Mouse (Mus musculus): ENCODE data around the gene Chdh. TPM values are rescaled to one million over a fixed set of nuclear protein-coding genes. Genes with fewer than 3 reads are reported as not detected.
A peak's percentile ranks its signal among the peaks of the same experiment; 100 is the strongest.

The Chdh gene
- total RNA-seq, 2 experiments from 2014 or later = 0.18 to 1.3 TPM

DNA sequence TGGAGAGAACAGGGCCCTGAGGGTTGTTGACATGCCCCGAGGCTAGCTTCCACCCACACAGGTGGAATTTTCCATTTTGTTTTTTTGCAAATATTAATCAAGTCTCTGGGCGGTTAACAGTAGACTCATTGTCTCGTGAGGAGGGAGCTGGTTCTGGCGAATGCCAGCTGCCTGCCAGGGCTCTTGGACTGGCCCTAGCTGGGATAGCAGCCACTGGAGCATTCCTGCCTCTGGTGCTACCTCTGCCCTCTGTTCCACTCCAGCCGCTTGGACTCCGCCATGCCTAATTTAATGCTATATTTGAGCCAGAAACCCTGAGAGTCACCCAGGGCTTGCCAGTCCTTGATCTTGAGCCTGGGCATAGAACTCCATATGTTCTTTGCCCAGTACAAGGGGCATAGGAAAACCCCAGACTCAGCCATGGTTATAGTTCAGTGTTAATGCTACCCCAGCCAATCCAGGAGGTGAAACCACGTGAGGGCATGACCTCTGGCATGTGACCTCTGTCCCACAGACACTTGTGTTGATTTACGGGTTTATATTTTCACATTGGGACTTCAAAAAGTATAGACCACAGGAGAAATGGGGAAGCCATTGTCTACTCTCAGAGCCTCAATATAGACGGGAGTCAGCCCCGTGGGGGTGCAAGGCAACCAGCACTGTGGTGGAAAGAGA is 3.2 kb downstream of the Chdh start:
- DNase-seq = peak; percentile 13

DNA sequence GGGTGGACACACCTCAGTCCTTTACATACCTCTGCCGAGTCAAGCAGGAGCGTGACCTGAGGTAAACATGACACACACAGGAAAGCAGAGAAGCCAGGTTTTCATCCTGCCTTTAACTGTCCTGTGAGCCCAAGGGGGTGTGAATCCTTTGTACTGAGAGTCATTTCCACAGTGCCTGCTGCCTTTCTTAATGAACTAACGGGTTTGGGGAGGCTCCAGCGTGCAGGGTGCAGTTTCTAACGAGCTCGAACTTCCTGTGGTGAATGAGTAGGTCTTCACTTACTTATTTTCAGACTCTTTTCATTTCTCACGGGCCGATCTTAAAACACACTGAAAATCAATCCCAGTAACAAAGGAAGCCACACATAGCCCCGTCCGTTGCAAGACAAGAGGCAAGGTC is 5.7 kb downstream of the Chdh start:
- no peak for DNase-seq

DNA sequence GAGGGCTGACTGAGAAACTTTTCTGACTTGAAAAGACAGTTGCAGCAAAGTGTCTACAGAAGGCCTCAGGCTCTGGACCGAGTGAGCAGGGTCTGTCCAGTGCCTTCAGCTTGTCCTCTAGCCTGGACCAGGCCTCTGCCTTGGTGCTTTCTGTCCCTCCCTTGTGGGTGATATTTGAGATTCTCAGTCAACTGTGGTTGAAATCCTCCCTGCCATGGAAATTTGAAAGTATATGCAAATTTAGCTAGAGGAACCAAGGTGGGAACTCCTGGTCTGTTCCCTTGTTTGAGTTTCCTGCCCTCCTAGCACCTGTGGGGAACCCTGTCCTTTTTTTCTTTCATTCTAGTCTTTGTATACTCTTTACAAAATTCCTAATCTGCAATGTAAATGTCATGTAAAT is 6.2 kb downstream of the Chdh start:
- DNase-seq = no peak

DNA sequence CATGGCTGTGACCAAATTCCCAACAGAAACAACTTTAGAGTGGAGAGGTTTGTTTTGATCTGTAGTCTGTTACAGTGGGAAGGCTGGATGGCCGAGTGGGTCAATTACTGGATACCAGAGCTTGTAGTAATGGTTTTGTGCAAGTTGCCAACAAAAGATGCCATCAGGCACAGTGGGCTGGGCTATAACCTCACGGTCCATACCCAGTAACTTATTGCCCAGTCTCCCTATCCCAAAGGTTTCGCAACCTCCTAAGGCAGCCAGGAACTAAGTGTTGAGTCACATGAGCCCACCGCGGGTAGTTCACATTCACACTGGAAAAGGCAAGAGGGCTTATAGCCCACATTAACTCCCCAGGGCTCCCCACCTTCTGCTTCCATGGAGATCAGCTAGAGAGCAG is 7.8 kb downstream of the Chdh start:
- DNase-seq = no peak

DNA sequence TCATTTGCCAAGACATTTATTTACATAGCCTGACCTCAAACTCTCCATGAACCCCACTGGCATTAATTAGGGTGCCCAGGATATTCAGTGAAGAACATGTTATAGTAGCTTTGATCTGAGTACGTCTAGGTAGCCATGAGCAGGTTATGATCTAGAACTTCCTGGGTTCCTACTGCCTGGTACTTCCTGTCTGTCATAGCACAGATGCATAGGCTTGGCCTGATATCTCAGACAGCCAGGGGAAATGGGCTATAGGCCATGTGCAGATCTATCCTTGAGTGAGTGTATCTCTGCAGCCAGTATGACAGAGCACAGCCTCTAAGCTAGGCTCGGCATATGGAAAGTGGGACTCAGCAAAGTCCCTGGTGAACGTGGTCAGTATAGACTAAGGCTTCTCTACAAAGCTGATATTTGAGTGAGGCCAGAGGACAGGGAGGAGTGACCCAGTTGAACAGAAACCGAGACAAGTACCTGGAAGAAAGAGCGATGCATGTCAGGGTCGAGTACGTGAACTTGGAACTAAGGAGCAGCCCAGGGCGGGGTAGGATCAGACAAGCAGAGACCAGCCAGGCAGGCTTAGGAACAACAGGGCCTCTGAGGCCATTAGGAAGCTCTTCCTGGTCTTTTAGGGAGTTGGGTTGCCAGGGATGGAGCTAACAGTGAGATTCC is 9.1 kb downstream of the Chdh start:
- DNase-seq = no peak

DNA sequence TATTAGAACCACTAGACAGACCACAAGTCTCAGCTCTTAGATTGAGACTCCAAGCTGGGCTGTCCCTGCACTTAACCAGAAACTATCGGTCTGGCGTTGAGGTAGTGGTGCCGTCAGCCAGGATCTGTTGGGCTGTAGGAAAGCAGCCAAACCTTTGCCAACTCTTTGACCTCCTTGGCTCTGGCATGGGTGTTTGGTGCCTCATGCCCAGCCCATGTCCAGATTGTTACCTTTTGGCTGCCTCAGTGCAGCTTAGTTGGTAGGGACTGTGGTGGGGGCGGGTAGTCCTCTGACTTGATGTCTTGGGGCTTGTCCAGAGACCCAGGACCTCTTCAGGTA is 9.6 kb downstream of the Chdh start:
- peak; percentile 19 for DNase-seq

DNA sequence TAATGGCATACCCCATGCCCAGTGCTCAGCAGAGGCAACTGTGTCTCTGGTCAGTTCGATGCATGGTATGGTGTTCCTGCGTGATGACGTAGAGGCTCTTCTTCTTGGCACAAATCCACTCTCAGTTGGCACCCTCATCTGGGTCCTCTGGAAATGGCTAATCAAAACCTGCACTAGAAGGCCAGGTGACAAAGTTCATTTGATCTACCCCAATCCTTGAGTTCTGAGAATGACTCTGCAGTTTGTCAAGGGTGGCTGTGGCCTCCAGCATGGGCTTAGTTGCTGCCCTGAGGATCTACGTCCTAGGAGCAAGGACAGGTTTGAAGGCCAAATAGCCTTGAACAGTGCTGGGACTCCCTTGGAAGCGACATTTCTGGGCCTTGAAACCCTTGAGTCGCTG is 10.0 kb downstream of the Chdh start:
- DNase-seq = no peak

DNA sequence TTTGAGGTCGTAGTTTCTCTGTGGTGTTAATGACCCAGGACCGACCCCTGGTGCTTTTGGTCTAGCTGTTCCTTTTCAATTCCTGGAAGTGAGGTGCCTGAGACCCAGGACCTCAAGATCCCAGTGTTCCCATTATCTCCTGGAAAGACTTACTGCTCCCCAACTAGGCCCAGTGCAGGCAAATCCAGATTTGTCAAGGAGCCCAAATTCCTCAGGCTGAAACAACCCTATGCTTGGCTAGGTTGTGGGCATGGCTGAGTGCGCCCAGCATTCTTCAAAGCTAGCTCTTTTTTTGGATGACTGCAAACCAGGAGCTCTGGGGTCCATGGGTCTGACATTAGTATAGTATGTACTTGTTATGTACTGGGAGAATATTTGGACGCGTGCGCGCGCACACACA is 10.6 kb downstream of the Chdh start:
- DNase-seq = no peak

DNA sequence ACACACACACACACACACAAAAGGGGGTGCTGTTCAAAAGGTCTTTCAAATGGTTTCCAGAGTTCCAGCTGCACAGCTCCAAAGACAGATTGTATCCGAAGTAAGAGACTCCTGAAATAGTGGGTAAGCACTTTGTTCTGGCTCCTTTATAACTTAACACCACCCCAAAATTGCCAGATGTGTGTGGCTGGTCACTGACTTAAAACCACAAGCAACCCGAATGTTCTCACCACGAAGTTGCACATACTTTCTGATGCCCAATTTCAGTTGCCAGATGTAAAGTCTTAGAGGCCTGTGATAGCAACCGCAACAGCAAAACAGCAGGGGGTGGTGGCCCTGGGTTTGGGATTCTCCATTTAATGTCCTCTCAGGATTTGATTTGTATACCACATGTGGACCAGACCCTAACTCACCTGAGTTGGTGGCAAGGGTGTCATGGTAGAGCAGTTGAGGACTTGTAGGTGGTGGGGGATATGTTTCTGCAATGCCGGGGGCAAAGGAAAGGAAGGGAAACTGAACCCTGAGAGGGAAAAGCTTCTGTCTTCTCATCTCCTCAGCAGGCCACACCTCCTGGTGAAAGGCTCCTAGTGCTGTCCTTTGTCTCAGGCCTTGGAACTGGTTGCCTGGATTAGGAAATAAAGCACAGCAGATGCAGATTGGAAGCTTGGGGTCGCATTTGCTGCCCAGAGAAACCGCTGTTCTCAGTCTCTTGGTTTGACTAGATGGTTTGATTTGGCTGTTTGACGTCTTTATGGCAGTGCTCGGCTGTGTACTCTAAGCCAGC is 11.2 kb downstream of the Chdh start:
- DNase-seq = no peak

DNA sequence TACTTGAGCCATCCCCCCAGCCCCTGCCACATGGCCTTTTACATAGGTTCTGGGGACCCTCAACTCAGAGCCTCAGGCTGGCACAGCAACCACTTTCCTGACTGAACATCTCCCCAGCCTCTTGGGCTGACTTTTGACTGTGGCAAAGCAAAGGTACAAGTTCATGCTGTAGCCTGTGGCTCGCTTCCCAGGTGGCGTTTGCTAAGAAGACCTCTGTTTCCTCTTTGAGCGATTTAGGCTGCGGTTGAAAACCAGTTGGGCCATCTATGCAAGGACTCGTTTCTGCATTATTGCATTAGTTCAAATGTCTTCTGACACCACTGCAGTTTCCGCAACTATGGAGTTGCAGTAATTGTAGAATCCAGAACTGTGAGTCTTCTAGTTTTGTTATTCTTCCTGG is 13.6 kb downstream of the Chdh start:
- no peak for DNase-seq

DNA sequence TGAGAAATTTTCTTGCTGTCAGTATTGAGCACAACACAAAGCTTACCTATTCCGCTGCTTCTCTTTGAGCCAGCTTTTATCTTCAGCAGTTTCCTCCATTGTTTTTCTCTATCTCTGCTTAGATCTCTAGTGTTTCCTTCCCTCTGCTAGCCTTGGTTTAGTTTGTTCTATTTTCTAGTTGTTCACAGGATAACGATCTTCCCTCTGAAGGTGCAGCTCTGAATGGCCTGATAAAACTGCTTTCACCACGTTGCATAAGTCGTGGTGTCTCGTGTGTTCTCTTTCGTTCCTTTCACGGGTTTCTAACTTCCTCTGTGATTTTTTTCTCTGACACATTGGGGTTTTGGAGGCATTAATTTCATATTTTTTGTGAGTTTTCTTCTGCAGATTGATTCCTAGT is 15.6 kb downstream of the Chdh start:
- DNase-seq = no peak

DNA sequence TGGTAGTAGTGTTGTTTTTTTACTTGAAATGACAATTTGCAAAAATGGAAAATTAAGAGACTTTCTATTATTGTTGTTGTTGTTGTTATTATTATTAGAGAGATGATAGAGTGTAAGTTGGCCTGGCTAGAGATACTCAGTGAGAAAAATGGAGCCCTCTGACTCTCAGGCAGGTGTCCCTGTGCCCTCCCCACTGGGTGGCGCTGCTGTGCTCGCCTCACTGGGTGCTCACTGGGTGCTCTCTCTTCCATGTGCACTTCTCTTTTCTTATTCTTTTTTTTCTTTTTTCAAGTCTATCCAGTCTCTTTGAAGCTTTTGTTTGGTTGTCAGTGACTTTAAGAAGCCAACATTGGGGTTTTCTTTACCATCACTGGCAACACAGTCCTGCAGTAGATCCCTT is 18.6 kb downstream of the Chdh start:
- no peak for DNase-seq

DNA sequence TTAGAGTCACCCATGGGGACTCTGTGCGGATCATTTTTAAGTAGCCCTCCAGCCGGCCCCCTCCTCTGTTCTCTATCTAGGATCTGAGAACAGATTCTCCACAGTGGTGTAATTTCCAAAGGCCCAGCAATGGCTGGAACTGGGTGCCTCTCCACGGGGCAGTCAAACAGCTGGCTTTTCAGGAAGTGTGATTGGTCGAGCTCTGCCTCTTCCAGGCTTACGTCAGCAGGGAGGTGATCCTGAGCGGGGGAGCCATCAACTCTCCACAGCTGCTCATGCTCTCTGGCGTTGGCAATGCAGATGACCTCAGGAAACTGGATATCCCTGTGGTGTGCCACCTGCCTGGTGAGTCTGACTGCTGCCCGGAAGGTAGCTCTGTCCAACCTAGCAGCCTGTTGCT is 24.6 kb downstream of the Chdh start:
- DNase-seq = no peak

DNA sequence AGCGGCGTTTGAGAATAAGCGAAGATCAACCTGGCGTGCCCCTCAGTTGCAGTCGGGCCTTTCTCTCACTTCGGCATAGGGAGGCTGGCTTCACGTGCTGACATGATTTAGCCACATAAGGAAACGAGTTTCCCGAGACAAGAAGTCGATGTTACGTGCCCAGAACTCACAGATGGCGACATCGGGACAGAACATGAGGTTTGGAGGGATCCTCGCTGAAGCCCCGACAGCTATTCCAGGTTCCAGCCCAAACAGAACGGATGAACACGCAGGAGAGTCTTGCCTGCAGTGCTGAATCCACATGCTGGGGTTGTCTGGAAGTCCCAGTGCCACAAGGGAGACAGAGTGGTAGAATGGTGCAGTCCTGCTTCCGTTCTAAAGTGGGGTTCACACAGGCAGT is 29.6 kb downstream of the Chdh start:
- DNase-seq = no peak

DNA sequence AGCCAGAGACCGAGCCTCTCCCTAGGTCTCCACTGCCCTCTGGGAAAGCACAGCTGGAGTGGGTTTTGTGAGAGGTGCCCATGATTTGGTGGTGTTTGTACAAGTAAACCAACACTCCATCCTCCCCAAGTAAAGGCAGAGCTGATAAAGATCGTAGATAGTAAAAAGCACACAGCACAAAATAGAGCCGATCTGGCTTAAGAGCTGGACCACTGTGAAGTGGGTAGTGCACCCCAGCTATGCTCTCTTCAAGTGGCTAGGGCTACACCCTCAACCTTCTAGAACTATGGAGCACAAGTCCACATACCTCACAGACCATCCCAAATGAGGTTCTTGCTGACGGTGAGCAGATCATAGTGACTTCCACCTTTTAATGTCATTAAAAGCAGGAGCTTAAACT is 30.6 kb downstream of the Chdh start:
- DNase-seq = no peak

DNA sequence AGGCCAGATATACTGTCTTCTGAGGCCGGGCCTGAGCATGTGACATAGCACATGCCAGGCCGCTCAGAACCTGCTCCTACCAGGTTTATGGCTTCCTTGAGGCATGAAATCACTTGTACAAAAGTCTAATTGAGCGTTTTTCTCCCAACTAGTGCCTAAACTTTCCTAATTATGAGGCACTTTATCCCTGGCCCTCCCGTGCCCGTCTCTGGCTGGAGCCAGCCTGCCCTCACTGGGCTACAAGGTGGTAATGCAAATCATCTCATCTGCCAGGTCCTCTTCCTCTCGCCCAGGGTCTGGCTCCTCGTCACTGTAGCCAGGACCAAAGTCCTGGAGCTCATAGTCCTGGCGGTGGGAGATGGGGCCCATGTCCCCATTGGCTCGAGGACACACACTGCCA is 33.0 kb downstream of the Chdh start:
- DNase-seq = no peak

DNA sequence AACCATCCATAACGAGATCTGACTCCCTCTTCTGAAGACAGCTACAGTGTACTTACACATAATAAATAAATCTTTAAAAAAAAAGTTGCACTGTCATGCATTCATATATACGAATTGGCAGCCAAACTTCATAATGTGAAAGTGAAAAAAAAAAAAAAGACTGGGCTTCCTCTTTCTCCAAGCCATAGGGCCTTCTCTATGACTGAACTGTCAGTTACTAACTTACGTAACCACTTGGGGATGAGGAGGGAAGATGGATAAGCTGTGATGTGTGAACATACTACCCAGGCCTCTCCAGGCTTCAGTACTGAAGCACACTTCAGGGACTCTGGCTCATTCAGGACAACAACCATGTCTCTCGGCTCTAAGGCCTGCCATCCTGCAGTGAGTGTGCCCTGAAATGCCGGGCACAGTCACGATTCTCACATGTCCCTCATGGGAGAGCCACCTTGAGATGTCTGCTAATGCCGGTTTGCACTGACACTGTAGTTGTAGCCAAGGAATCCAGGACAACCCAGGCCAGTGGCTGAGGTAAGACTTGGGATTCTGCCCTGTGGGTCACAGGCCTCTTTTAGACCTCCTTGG is 34.6 kb downstream of the Chdh start:
- no peak for DNase-seq

DNA sequence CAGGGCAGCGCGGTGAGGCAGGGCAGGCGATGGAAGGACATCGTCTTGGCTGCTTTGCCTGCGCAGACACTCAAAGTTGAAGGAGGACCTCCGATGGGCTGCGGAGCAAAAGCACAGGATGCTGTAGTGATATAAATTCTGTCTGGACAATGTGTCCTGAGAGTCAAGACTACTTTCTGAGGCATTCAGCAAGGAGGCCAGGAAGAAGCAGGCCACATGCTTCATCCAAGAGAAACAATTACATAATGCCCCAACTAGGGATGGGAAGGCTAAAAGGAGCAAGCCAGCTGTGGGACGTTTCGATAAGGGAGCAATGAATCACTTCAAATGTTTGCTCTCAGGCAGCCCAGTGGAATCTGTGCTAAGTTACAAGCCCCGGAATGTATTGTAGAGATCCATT is 36.4 kb downstream of the Chdh start:
- DNase-seq = peak; percentile 39

DNA sequence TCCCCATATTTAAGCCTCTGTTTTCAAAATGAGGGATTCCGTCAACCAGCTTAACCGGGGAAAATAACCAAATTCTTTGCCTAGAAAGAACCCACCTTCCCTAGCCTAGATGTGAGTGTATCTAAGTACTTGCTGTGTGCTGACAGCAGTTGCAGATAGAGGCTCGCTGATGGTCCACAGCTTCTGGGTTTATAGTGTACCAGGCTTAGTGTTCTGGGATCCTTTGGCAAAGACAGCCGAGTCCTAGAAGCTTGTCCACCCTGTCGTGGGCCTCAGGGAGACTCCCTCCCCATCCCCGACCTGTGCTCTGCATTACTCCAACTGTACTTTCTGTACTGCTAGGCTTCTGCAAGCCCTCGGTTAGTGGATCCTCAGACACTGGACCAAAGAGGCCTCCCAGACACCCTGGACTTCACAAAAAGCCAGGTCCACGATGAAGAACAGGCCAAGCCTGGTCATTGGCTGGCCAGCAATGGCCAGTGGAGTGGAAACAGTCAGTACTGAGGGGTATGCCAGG is 36.9 kb downstream of the Chdh start:
- DNase-seq = no peak

DNA sequence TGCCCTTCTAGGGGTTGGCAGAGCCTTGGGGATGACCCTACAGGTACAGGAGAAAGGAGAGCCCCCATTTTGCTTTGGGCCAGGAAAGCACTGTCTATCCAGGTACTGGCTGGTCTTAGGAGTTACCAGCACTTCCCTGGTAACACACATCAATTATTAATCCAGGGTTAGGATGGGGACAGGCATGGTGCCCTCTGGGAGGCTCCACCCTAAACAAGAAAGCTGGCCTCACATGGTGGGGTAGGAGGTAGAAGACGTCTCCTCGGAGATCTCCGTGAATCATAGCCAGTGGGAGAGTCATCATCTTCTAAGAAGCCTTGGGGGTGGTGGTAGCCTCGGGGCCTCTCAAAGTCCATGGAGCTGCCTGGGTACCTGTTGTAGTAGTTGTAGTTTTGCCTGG is 38.2 kb downstream of the Chdh start:
- DNase-seq = no peak

DNA sequence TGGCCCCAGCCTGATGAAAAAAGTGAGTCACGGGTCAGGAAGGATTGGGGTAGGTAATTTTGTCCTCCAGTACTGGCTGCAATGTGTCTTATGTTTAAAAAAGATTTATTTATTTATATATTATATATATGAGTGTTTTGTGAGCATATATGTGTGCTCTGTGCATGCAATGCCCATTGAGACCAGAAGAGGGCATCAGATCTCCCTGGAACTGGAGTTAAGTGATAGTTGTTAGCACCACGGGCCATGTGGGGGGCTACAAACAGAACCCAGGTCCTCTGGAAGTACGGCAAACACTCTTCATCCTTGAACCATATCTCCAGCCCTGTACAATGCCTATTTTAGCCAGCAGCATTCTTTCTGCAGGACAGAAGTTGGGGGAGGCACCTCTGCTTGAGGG is 39.2 kb downstream of the Chdh start:
- DNase-seq = no peak

DNA sequence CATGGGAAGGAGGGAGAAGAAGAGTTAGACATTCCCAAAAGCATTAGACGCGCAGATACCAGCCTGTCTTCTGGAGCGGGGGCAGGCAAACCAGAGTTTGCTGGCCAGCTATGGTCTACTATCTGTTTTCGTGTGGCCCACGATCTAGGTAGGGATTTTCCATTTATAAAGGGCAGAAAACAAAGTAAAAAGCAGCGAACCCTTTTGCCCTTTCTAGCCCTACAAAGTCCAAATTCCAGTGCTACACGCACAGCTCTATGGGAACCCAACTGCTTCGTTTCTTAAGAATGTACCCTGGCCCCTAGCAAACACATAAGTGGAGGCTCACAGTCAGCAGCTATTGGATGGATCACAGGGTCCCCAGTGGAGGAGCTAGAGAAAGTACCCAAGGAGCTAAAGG is 41.5 kb downstream of the Chdh start:
- DNase-seq = no peak

DNA sequence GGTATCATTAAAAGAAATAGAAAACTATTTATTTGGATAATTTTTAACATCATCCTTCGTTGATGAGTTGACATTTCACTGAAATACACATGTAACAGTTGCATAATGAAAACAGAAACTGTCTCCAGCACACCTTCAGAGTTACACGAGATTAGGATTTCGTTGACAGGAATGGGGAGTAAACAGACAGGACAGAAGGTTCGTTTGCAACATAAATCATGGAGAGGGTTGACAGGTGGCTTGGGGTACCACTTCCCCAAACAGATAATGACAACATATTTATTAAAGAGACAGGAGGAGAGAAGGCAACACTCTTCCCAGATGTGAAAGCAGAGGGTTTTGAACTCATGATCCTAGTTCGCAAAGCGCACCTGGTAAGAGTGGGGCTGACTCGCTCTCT is 46.1 kb downstream of the Chdh start:
- no peak for DNase-seq

Data from gastrocnemius, postnatal 25 days (tissue).